Mouse (Mus musculus): ENCODE data around the gene Ttyh1.

DNA sequence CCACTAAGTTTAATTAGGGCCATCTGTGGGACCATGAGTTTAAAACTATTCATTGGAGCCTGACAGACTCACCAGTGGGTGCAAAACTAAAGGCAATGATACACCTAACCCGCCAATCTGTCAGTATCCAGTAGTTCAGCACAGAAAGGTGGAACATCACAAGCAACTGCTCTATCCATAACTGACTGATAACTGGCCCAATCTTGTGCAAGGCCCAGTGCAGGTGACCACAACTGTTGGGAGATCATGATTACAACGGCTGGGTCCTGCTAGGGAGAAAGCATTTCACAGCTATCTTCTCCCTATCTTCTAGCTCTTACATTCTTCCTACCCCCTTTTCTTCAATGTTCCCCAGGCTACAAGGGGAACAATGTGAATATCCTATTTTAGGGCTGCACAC is 30.5 kb upstream of the Ttyh1 start:
- TF ChIP-seq CTCF (IDR thresholded peaks at IDR 0.05; ENCODE audit: low read depth) (no peak), EP300 (IDR thresholded peaks at IDR 0.05; ENCODE audit: low read depth) (0 out of 2 replicates have a peak, but pooled peaks have one; percentile 59)
